Mouse (Mus musculus) spleen, postnatal 10 days (tissue): Measurements from ENCODE around the gene Trpm3.

Source experiments
- DNase-seq, 2 experiments: peaks; one replicate each; pipeline ENCODE4 v3.0.0; 2021 to 2022; ENCODE audit warnings: low spot score in 2 of 2

Trpm3 gene

GRCm38 (mm10) chr19:22473030-22473712, 334.3 kb downstream of the Trpm3 start:
- no peak for DNase-seq

DNA sequence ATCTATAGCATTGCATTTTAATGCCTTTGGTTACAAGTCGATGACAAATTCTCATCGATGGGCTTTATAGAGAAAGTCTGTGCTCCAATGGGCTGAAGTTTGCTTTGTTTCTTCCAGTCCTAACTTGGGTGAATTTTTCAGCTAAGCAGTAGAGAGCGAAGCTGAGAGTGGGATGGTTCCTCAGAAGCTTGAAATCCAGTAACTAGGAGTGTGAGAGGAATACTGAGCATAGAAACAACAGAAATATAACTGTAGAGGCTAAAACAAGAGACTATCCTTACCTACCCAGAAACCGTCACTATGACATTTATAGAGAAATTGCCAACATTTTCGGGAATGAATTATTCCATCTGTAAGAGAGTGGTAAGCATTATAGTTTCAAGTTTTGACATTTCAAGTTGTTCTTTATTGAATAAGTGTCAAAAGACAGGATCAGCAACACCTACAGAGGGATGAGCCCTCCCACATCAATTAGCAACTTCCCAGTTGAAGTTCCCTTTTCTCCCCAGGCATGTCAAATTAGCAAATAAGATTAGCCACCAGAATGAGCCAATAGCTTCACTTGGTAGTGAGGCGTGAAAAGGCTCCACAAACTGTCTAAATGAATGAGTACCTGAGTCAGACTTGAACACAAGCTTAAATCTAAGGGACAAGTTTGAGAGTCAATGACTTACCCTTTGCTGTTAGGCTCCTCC, 339.6 kb downstream of the Trpm3 start:
- DNase-seq = no peak

DNA sequence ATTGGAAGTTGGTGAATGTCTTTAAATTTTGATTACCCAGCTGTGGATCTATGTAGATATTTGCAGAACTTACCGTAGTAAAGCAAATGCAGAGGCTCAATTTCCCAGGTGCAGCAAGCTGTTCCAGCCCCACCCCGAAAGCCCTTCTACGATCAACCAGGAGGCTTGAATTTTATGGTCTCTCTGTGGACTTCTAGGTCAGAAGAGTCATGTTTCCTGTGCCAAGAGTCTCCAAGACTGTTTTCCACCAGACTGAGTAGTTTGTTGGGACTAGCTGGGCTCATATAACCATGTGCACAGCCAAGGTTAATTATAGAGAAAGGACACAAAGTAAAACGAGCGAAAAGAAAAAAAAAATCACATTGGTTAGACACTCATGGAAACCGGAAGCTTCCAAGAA, 364.6 kb downstream of the Trpm3 start:
- DNase-seq = no peak

DNA sequence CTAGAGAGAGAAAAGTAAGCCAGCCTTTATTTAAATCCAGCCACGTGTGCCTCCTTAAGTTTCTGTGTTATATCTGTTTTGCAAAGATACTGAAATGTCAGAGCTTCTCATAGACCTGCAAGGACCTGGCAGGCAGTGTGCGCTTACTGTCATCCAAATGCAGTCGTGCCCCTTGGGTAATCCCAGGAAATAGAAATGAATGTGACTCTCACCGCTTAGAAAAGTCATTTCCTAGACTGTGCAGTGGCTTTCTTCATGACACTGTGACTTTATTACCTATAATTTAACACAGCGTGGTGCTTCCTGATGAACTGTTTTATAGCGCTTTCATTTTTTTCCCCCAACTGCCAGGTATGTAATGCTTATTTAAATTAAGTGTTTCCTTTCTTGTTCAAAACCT, 379.7 kb downstream of the Trpm3 start:
- no peak for DNase-seq

GRCm38 (mm10) chr19:22527944-22528343, 389.1 kb downstream of the Trpm3 start:
- DNase-seq = no peak

DNA sequence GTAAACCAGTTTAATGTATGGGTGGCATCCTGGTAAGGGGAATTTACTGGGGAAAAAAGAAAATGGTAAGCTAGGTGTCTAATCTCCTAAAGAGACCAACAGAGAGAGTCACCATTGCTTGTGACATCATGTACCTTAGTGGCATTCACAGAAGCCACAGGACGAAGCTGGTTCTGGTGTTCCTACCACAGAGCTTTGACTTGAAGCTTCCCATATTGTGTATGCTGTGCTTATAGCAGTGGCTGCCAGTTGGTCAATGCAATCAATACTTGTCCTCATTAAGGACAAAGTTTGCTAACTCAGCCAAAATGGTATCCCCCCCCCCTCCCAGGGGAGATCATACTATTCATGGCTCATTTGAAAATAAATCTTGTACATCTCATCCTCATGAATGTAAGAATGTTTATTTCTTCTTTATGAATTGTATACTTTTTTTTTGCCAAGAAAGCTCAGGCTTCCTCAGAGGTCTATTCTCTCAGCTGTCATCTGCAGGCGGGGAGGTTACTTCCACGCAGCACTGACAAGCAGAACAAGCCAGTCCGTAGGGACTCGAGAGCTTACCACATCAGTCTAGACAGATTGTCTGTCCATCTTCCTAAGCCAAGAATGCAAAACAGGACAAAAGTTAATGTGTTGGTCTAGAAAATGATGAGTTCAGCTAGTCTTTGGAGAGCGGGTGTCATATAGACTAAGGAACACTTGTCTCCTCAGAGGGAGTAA, 404.3 kb downstream of the Trpm3 start:
- DNase-seq = no peak

- peak in 1 of 2 experiments; percentile 60 for DNase-seq
These were observed 413.3 kb downstream of the Trpm3 start for GRCm38 (mm10) chr19:22552179-22552578.

DNA sequence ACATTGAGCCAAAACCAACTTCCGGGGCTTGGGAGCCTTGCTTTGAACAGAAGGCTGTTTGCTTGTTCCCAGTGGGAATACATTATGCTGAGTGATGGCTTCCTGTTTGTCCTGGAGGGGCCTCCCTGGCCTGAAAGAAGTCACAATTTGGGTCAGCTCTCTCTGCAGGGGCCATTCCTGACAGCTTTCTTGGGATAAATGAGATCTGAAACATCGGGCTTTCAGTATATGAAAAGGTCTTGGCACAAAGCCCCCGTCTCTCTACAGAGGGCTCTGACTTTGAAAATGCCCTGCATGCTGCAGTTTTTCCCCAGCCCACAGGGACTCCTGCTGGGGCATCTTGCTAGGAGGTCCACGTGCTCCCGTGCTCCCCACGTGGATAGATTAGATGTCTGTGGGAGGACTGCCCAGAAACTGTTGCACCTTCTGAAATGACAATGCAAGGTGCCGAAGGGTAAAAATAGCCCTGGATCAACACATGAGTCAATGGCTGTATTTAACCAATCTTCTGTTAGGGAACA, 415.6 kb downstream of the Trpm3 start:
- DNase-seq = no peak

DNA sequence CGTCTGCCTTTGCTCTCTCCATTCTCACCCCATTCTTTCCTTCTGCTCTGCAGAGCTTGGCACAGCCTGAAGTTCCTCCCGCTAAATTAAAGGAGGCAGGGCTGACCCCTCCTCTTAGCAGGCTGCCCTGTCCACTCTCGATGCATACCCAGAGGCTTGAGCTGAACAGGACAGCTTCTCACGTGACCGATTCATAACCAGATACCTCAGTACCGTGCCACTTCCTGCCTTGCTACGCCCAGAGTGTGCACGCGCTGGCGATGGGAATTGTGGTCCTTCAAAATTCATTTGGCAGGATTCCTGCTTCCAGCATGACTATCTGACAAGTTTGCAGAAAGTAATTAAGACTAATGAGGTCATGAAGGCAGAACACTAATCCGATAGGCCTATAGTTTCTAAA, 433.6 kb downstream of the Trpm3 start:
- DNase-seq = no peak

GRCm38 (mm10) chr19:22572849-22573248, 434.0 kb downstream of the Trpm3 start:
- DNase-seq = no peak

GRCm38 (mm10) chr19:22582120-22582745, 443.4 kb downstream of the Trpm3 start:
- DNase-seq = no peak

DNA sequence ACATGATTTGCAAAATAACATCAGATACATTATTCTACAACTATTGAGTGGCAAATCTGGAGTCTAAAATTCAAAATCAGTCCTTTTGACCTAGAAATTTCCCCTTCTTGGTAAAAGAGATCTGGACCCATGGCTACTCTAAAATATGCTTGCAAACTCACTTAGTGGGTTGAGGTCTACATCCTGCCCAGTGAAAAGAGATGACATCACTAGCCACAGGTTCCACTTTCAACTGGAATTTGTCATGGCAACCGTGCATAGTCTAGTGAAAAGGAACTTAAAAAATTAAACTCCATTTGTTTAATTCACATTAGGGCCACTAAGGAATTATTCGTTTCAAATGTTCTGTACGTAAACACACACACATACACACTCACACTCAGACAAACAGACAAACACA, 455.6 kb downstream of the Trpm3 start:
- no peak for DNase-seq

GRCm38 (mm10) chr19:22595246-22595645, 456.4 kb downstream of the Trpm3 start:
- DNase-seq = no peak

DNA sequence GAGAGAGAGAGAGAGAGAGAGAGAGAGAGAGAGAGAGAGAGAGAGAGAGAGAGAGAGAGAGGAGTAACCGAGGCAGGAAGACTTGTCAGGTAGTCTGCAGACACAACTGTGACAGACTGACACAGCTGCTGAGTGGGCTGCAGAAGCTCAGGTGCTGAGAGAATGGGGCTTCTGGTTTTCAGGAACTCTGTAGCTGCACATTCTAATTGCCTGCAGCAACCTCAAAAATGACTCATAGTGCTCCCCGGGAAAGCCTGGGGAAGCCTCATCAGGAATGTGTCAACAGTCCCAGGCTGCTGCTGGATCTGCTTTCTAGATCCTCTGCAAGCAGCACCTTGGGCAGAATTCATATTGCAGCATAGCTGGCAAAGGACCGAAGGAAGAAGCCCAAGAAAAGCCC, 457.9 kb downstream of the Trpm3 start:
- no peak for DNase-seq

- no peak for DNase-seq
These were observed 465.5 kb downstream of the Trpm3 start for GRCm38 (mm10) chr19:22604322-22604721.

DNA sequence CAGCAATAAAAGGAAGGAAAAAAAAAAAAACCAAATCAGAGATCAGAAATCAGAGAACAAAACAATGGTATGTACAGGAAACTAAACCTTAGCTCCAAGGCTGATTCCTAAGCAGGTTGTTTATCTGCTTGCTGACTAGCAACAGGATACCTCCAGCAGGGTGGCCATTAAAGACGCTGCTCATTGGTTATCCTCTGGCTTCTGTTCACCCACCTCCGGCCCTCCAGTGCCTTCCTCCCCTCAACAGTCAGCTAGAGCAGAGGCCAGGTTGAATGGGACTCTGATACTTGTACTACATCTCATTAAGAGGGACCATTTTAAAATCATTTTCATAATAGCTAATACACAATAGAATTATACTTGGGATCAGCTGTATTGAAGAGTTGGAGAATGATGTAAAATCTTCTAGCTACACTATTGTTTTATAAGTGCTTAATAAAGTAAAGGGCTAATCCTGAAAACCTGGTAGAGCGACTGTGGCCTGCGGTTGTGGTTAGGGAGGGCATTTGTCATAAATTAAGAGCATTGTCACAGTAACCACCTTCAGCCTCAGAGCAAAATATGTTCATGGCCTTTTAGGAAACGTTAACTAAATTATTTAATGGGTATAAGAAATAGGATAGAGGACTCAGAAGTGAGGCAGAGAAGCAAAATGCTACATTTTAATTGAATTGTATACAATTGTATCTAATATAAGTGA, 469.3 kb downstream of the Trpm3 start:
- DNase-seq = no peak

- no peak for DNase-seq
These were observed 472.8 kb downstream of the Trpm3 start for GRCm38 (mm10) chr19:22611621-22612020.

GRCm38 (mm10) chr19:22615367-22615766, 476.5 kb downstream of the Trpm3 start:
- no peak for DNase-seq

- DNase-seq = no peak
These were observed 486.1 kb downstream of the Trpm3 start for GRCm38 (mm10) chr19:22624801-22625513.

DNA sequence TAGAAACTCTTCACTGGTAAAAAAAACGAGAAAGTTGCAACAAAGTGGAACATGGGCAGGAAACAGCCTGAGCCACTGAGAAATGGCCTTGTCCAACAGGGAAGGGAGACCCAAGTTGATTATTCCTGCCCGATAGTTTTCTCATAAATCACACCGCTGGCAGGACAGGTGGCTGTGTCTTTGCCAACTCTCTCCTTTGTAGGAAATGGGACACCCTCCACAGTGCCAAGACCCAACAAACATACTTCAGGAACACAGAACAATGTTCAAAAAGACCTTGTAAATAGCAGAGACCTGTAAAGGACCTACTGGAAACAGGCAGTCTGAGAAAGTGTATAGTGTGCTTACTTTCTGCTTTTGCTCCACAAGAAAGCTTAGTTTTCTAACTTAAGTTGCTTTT, 490.0 kb downstream of the Trpm3 start:
- DNase-seq = no peak

DNA sequence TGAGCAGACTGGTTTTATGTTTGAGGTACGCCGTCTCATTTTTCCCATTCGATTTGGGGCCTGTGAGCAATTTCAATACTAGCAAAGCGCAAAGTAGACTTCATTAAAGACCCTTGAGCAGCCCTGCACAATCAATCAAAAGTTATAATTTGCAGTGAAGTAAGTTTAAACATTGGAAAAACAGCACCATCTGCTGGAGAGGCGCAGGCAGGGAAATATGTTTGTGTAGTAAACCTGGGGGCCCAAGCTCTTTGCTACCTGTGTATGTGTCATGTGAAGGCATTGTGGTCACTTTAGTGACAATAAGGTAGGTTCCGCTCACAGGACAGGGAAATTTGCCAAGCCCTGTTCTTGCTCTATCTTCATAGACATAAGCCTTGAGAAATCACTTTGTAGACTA, 492.5 kb downstream of the Trpm3 start:
- DNase-seq = no peak
